Mouse (Mus musculus) G1E (cell line): Measurements from ENCODE around the gene Gm49368. TPM values are rescaled to one million over a fixed set of nuclear protein-coding genes. Genes with fewer than 3 reads are reported as not detected.

Source experiments
- ATAC-seq: 2 replicates; pipeline ENCODE4 v1.8.0; 2016; ENCODE audit warnings: mild to moderate bottlenecking; ENCODE audit not compliant: insufficient number of reproducible peaks, poor library complexity, low FRiP score, severe bottlenecking; ENCODE audit errors: extremely low read depth
- DNase-seq: peaks from one replicate; pipeline ENCODE4 v3.0.0; 2012; ENCODE audit warnings: low spot score
- H3K27me3 ChIP-seq: 2 replicates; pipeline ENCODE4 v1.6.1; 2012; ENCODE audit warnings: mild to moderate bottlenecking, low read length, inconsistent platforms; ENCODE audit not compliant: insufficient read depth
- H3K36me3 ChIP-seq: replicated peaks from 2 replicates; pipeline ENCODE3; 2012; ENCODE audit warnings: mild to moderate bottlenecking, inconsistent platforms
- H3K4me1 ChIP-seq: 2 replicates; pipeline ENCODE4 v1.6.1; 2012; ENCODE audit warnings: low read depth, low read length, inconsistent platforms, mixed read lengths; ENCODE audit not compliant: insufficient read depth
- H3K4me3 ChIP-seq: 2 replicates; pipeline ENCODE4 v1.5.1; 2012; ENCODE audit warnings: low read depth, mild to moderate bottlenecking, inconsistent platforms, low read length, moderate library complexity, mixed read lengths
- H3K9me3 ChIP-seq: replicated peaks from 2 replicates; pipeline ENCODE4 v1.6.1; 2012; ENCODE audit warnings: inconsistent platforms
- CTCF ChIP-seq: IDR thresholded peaks from 2 replicates; pipeline ENCODE4 v1.5.1; 2012; ENCODE audit warnings: low read depth, low read length, inconsistent platforms, mixed read lengths
- GATA1 ChIP-seq: IDR thresholded peaks from 2 replicates; pipeline ENCODE4 v1.6.1; 2012; ENCODE audit warnings: borderline replicate concordance, low read length, inconsistent platforms, mixed read lengths
- GATA2 ChIP-seq: IDR thresholded peaks from 2 replicates; pipeline ENCODE4 v1.6.1; 2012; ENCODE audit warnings: low read depth, low read length, inconsistent platforms, borderline replicate concordance
- POLR2AphosphoS5 ChIP-seq: IDR thresholded peaks from 2 replicates; pipeline ENCODE4 v1.6.1; 2012; ENCODE audit warnings: low read depth, low read length, inconsistent platforms; ENCODE audit not compliant: insufficient replicate concordance
- TAL1 ChIP-seq: conservative IDR thresholded peaks from 2 replicates; pipeline ENCODE4 v1.6.1; 2012; ENCODE audit warnings: low read depth, low read length, inconsistent platforms, mixed read lengths
- polyA plus RNA-seq: library from polyadenylated mRNA; stranded (reverse); fragments of >175 nt; gene quantifications from 2 replicates; pipeline ENCODE4 v1.2.3, GENCODE M21; 2012
- total RNA-seq, 2 experiments: library from RNA; stranded (forward) in 1 of 2; stranded (reverse) in 1 of 2; fragments of 200-1000 nt in 1 of 2; fragments of >200 nt in 1 of 2; fragmentation: Nextera tagmentation in 1 of 2; gene quantifications; 2 replicates each; pipeline ENCODE4 v1.2.3; 2014 to 2017

Gene Gm49368
- total and polyA plus RNA-seq, 3 experiments, result not detected

DNA sequence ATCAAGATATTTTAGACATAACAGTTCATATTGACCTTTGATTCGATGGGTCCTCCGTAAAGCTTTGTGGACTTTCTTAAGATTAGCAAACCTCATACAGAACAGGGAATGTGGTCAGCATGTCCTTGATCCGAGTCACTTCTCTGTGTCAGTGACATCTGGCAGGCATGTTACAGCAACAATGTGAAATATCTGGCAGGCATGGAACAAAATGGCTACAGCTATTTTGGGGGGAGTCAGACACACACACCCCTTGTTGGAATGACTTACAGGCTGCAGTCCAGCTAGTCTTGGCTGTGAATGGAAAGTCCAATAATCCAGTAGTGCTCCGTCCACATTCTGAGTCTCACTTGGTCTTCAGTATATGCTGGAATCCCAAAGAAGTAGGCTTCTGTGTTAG lies 38.9 kb upstream of the Gm49368 start:
- TF ChIP-seq POLR2AphosphoS5 (no peak), CTCF (no peak), TAL1 (no peak), GATA1 (no peak), GATA2 (no peak)
- no peaks in the 10 kb centered on the region for H3K4me1 ChIP-seq
- ATAC-seq (no peak), DNase-seq (no peak)
- H3K36me3 ChIP-seq, result no peaks in the 10 kb centered on the region
- H3K9me3 ChIP-seq, result no peaks in the 10 kb centered on the region
- H3K4me3 ChIP-seq, result no peak overlapping the region
- H3K27me3 ChIP-seq, result no peaks in the 10 kb centered on the region

DNA sequence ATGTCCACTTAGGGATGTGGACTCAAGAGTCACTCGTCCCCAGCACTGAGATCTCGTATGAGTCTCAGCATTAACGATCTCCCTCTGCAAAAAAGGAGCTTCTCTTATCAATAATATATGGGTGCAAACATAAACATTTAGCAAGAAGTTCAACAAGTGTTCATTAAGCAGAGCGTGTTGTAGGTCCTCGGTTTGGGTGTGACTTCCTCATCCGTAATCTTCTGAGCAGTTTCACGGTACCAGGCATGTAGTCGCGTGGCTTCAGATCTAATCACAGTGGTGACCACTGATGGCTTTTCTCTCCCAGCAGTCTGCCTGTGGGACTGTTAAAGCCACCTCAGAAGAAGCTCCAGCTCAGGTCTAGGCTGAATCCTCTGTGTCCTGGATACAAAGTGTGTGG lies 38.1 kb upstream of the Gm49368 start:
- DNase-seq (no peak), ATAC-seq (no peak)
- TF ChIP-seq GATA1, result no peak
- TF ChIP-seq TAL1, result no peak
- TF ChIP-seq GATA2, result no peak
- TF ChIP-seq CTCF, result no peak
- TF ChIP-seq POLR2AphosphoS5, result no peak
- no peaks in the 10 kb centered on the region for H3K27me3 ChIP-seq
- no peaks in the 10 kb centered on the region for H3K36me3 ChIP-seq
- H3K9me3 ChIP-seq, result no peaks in the 10 kb centered on the region
- no peak overlapping the region for H3K4me3 ChIP-seq
- no peaks in the 10 kb centered on the region for H3K4me1 ChIP-seq

- Histone ChIP-seq H3K9me3 (no peaks in the 10 kb centered on the region), H3K4me1 (no peaks in the 10 kb centered on the region), H3K36me3 (no peaks in the 10 kb centered on the region), H3K4me3 (no peak overlapping the region), H3K27me3 (0 out of 2 replicates have a peak, but pooled peaks cover 2% of the 10 kb centered on the region)
- TF ChIP-seq GATA1, result no peak
- TF ChIP-seq TAL1, result no peak
- TF ChIP-seq POLR2AphosphoS5, result no peak
- no peak for TF ChIP-seq GATA2
- TF ChIP-seq CTCF, result no peak
- DNase-seq, result no peak
- ATAC-seq, result no peak
Observed at GRCm38 (mm10) chr7:128024932-128025331, 37.6 kb upstream of the Gm49368 start.

- Histone ChIP-seq H3K27me3 (0 out of 2 replicates have a peak, but pooled peaks cover 2% of the 10 kb centered on the region), H3K4me3 (no peak overlapping the region), H3K9me3 (no peaks in the 10 kb centered on the region), H3K4me1 (no peaks in the 10 kb centered on the region), H3K36me3 (no peaks in the 10 kb centered on the region)
- TF ChIP-seq GATA2, result no peak
- no peak for ATAC-seq
- no peak for DNase-seq
Observed at GRCm38 (mm10) chr7:128025381-128025780, 37.1 kb upstream of the Gm49368 start.

- no peaks in the 10 kb centered on the region for H3K4me1 ChIP-seq
- H3K27me3 ChIP-seq, result peaks cover 7% of the 10 kb centered on the region; the same call in 1 of the 2 replicates
- no peaks in the 10 kb centered on the region for H3K9me3 ChIP-seq
- H3K36me3 ChIP-seq, result no peaks in the 10 kb centered on the region
- no peak for ATAC-seq
- TF ChIP-seq TAL1 (no peak), CTCF (no peak), GATA1 (no peak), GATA2 (no peak), POLR2AphosphoS5 (no peak)
- no peak overlapping the region for H3K4me3 ChIP-seq
- no peak for DNase-seq
Observed at GRCm38 (mm10) chr7:128031403-128031976, 31.0 kb upstream of the Gm49368 start.

- no peak for DNase-seq
- no peak for TF ChIP-seq GATA1
- TF ChIP-seq GATA2, result no peak
- no peak for TF ChIP-seq TAL1
- no peak for TF ChIP-seq CTCF
- TF ChIP-seq POLR2AphosphoS5, result no peak
- H3K27me3 ChIP-seq, result peaks cover 7% of the 10 kb centered on the region; the same call in 1 of the 2 replicates
- H3K9me3 ChIP-seq, result no peaks in the 10 kb centered on the region
- H3K4me3 ChIP-seq, result no peak overlapping the region
- H3K4me1 ChIP-seq, result no peaks in the 10 kb centered on the region
- H3K36me3 ChIP-seq, result no peaks in the 10 kb centered on the region
- ATAC-seq, result no peak
Observed at GRCm38 (mm10) chr7:128032290-128032988, 30.0 kb upstream of the Gm49368 start.
